Mouse (Mus musculus) ES-E14 (cell line): Measurements from ENCODE around the gene Srd5a3. TPM values are rescaled to one million over a fixed set of nuclear protein-coding genes. Genes with fewer than 3 reads are reported as not detected.

Source experiments
- DNase-seq: peaks from one replicate; pipeline ENCODE4 v3.0.0-alpha.2; 2013; ENCODE audit warnings: low read depth, low spot score
- H3K27ac ChIP-seq: 2 replicates; pipeline ENCODE4 v1.5.1; 2012; ENCODE audit warnings: low read depth, mild to moderate bottlenecking, low read length, moderate library complexity, mixed read lengths; ENCODE audit not compliant: poor library complexity, insufficient read depth, severe bottlenecking
- H3K36me3 ChIP-seq: 2 replicates; pipeline ENCODE4 v1.6.1; 2012; ENCODE audit warnings: mild to moderate bottlenecking, low read length, moderate library complexity, mixed read lengths; ENCODE audit not compliant: control insufficient read depth, poor library complexity, insufficient read depth, severe bottlenecking
- H3K4me1 ChIP-seq, 2 experiments: fragments of 150-350 bp in 1 of 2; sonication (generic) in 1 of 2; 2 replicates each; pipeline ENCODE4 v1.6.1; 2012; ENCODE audit warnings: low read length in 2 of 2, mild to moderate bottlenecking in 1 of 2, mixed read lengths in 1 of 2; ENCODE audit not compliant: control insufficient read depth in 2 of 2, insufficient read depth in 2 of 2, poor library complexity in 1 of 2
- H3K4me3 ChIP-seq, 2 experiments: fragments of 150-350 bp in 1 of 2; sonication (generic) in 1 of 2; 2 replicates each; pipeline ENCODE4 v1.5.1; 2012; ENCODE audit warnings: low read length in 2 of 2, low read depth in 1 of 2, mild to moderate bottlenecking in 1 of 2, mixed read lengths in 1 of 2; ENCODE audit not compliant: insufficient read depth in 1 of 2, poor library complexity in 1 of 2, severe bottlenecking in 1 of 2
- H3K9ac ChIP-seq: 2 replicates; pipeline ENCODE4 v1.6.1; 2012; ENCODE audit warnings: low read depth, mild to moderate bottlenecking, low read length, mixed read lengths; ENCODE audit not compliant: poor library complexity, insufficient read depth, severe bottlenecking
- H3K9me3 ChIP-seq: fragments of 150-350 bp; sonication (generic); 2 replicates; pipeline ENCODE4 v1.6.1; 2012; ENCODE audit warnings: low read depth, mild to moderate bottlenecking, low read length; ENCODE audit not compliant: control insufficient read depth, insufficient read depth
- CHD2 ChIP-seq: IDR thresholded peaks from 2 replicates; pipeline ENCODE4 v1.6.1; 2014; ENCODE audit warnings: mild to moderate bottlenecking, low read depth, low read length, inconsistent platforms
- HCFC1 ChIP-seq: IDR thresholded peaks from 2 replicates; pipeline ENCODE4 v1.6.1; 2012; ENCODE audit warnings: low read length, inconsistent platforms, borderline replicate concordance; ENCODE audit not compliant: insufficient read depth
- MAFK ChIP-seq: IDR thresholded peaks from 2 replicates; pipeline ENCODE4 v1.6.1; 2014; ENCODE audit warnings: mild to moderate bottlenecking, low read depth, low read length, inconsistent platforms; ENCODE audit not compliant: insufficient read depth
- ZC3H11A ChIP-seq: IDR thresholded peaks from 2 replicates; pipeline ENCODE4 v1.6.1; 2012; ENCODE audit warnings: low read depth, mild to moderate bottlenecking, inconsistent platforms, low read length, borderline replicate concordance
- ZNF384 ChIP-seq: IDR thresholded peaks from 2 replicates; pipeline ENCODE4 v1.6.1; 2012; ENCODE audit warnings: low read depth, low read length, inconsistent platforms
- in situ Hi-C, 2 experiments: fragments of 600-800 bp; cut with MboI; formaldehyde crosslinking; loops; one replicate each; pipeline ENCODE4 v1.15.1; 2025; ENCODE audit warnings: low sequenced_read_pairs in 2 of 2, inconsistent platforms in 1 of 2; ENCODE audit not compliant: unreplicated experiment in 2 of 2
- total RNA-seq: library from RNA; depleted of rRNA; stranded (reverse); fragments of 300-350 nt; gene quantifications from 2 replicates; pipeline ENCODE4 v1.2.3, GENCODE M21; 2012

The Srd5a3 gene
- total RNA-seq, 1 experiment: 13.7 TPM

GRCm38 (mm10) chr5:76111173-76111572 is 28.9 kb upstream of the Srd5a3 start:
- H3K36me3 ChIP-seq: no peaks in the 10 kb centered on the region
- DNase-seq: no peak
- in situ Hi-C loops: loop anchor here in 1 of 2 experiments (10.0 kb wide), 1 partner anchor 236 kb away; no protein-coding TSS in a partner anchor
- H3K9me3 ChIP-seq: no peaks in the 10 kb centered on the region
- H3K4me3 ChIP-seq: no peak overlapping the region
- TF ChIP-seq MAFK: no peak
- no peak overlapping the region for H3K9ac ChIP-seq
- H3K27ac ChIP-seq: no peak overlapping the region
- H3K4me1 ChIP-seq: no peaks in the 10 kb centered on the region

GRCm38 (mm10) chr5:76112016-76112415 is 28.1 kb upstream of the Srd5a3 start:
- Histone ChIP-seq H3K27ac (no peak overlapping the region), H3K9ac (no peak overlapping the region), H3K9me3 (no peaks in the 10 kb centered on the region), H3K36me3 (no peaks in the 10 kb centered on the region), H3K4me1 (no peaks in the 10 kb centered on the region), H3K4me3 (no peak overlapping the region)
- DNase-seq: no peak
- no peak for TF ChIP-seq ZNF384
- no peak for TF ChIP-seq ZC3H11A
- no peak for TF ChIP-seq CHD2
- TF ChIP-seq MAFK: no peak
- no peak for TF ChIP-seq HCFC1
- in situ Hi-C loops: loop anchor here in 1 of 2 experiments (10.0 kb wide), 1 partner anchor 237 kb away; no protein-coding TSS in a partner anchor

- in situ Hi-C loops: loop anchor here in 1 of 2 experiments (10.0 kb wide), 1 partner anchor 241 kb away; no protein-coding TSS in a partner anchor
- no peaks in the 10 kb centered on the region for H3K36me3 ChIP-seq
- H3K27ac ChIP-seq: no peak overlapping the region
- H3K4me1 ChIP-seq: no peaks in the 10 kb centered on the region
- DNase-seq: no peak
- no peaks in the 10 kb centered on the region for H3K9me3 ChIP-seq
- H3K4me3 ChIP-seq: no peak overlapping the region
- no peak overlapping the region for H3K9ac ChIP-seq
- no peak for TF ChIP-seq ZNF384
- no peak for TF ChIP-seq HCFC1
- no peak for TF ChIP-seq ZC3H11A
- TF ChIP-seq MAFK: no peak
- TF ChIP-seq CHD2: no peak
Observed at GRCm38 (mm10) chr5:76115436-76116041, 24.5 kb upstream of the Srd5a3 start.

GRCm38 (mm10) chr5:76118441-76118840 is 21.6 kb upstream of the Srd5a3 start:
- Histone ChIP-seq H3K9me3 (no peaks in the 10 kb centered on the region), H3K27ac (no peak overlapping the region), H3K9ac (no peak overlapping the region), H3K4me3 (no peak overlapping the region), H3K36me3 (no peaks in the 10 kb centered on the region), H3K4me1 (no peaks in the 10 kb centered on the region)
- in situ Hi-C loops: loop anchor here in 1 of 2 experiments (10.0 kb wide), 1 partner anchor 244 kb away; no protein-coding TSS in a partner anchor
- no peak for DNase-seq
- TF ChIP-seq CHD2: no peak
- no peak for TF ChIP-seq HCFC1
- peak; percentile 97 for TF ChIP-seq ZC3H11A
- TF ChIP-seq ZNF384: no peak
- TF ChIP-seq MAFK: no peak

- Histone ChIP-seq H3K4me3 (no peak overlapping the region), H3K9me3 (no peaks in the 10 kb centered on the region), H3K36me3 (no peaks in the 10 kb centered on the region), H3K9ac (no peak overlapping the region), H3K4me1 (no peaks in the 10 kb centered on the region), H3K27ac (no peak overlapping the region)
- DNase-seq: no peak
- TF ChIP-seq CHD2 (no peak), ZNF384 (no peak), HCFC1 (no peak), MAFK (no peak), ZC3H11A (no peak)
- in situ Hi-C loops: loop anchor here in 1 of 2 experiments (5.0 kb wide), 1 partner anchor 258 kb away; no protein-coding TSS in a partner anchor
Observed at GRCm38 (mm10) chr5:76120634-76121033, 19.4 kb upstream of the Srd5a3 start.
